Mouse (Mus musculus) ES-E14 (cell line): ENCODE measurements around the gene Tfap2e. TPM values are rescaled to one million over a fixed set of nuclear protein-coding genes. Genes with fewer than 3 reads are reported as not detected.

Source experiments
- DNase-seq: peaks from one replicate; pipeline ENCODE4 v3.0.0-alpha.2; 2013; ENCODE audit warnings: low read depth, low spot score
- H3K27ac ChIP-seq: 2 replicates; pipeline ENCODE4 v1.5.1; 2012; ENCODE audit warnings: low read depth, mild to moderate bottlenecking, low read length, moderate library complexity, mixed read lengths; ENCODE audit not compliant: poor library complexity, insufficient read depth, severe bottlenecking
- H3K36me3 ChIP-seq: 2 replicates; pipeline ENCODE4 v1.6.1; 2012; ENCODE audit warnings: mild to moderate bottlenecking, low read length, moderate library complexity, mixed read lengths; ENCODE audit not compliant: control insufficient read depth, poor library complexity, insufficient read depth, severe bottlenecking
- H3K4me1 ChIP-seq, 2 experiments: fragments of 150-350 bp in 1 of 2; sonication (generic) in 1 of 2; 2 replicates each; pipeline ENCODE4 v1.6.1; 2012; ENCODE audit warnings: low read length in 2 of 2, mild to moderate bottlenecking in 1 of 2, mixed read lengths in 1 of 2; ENCODE audit not compliant: control insufficient read depth in 2 of 2, insufficient read depth in 2 of 2, poor library complexity in 1 of 2
- H3K4me3 ChIP-seq, 2 experiments: fragments of 150-350 bp in 1 of 2; sonication (generic) in 1 of 2; 2 replicates each; pipeline ENCODE4 v1.5.1; 2012; ENCODE audit warnings: low read length in 2 of 2, low read depth in 1 of 2, mild to moderate bottlenecking in 1 of 2, mixed read lengths in 1 of 2; ENCODE audit not compliant: insufficient read depth in 1 of 2, poor library complexity in 1 of 2, severe bottlenecking in 1 of 2
- H3K9ac ChIP-seq: 2 replicates; pipeline ENCODE4 v1.6.1; 2012; ENCODE audit warnings: low read depth, mild to moderate bottlenecking, low read length, mixed read lengths; ENCODE audit not compliant: poor library complexity, insufficient read depth, severe bottlenecking
- H3K9me3 ChIP-seq: fragments of 150-350 bp; sonication (generic); 2 replicates; pipeline ENCODE4 v1.6.1; 2012; ENCODE audit warnings: low read depth, mild to moderate bottlenecking, low read length; ENCODE audit not compliant: control insufficient read depth, insufficient read depth
- CHD2 ChIP-seq: IDR thresholded peaks from 2 replicates; pipeline ENCODE4 v1.6.1; 2014; ENCODE audit warnings: mild to moderate bottlenecking, low read depth, low read length, inconsistent platforms
- HCFC1 ChIP-seq: IDR thresholded peaks from 2 replicates; pipeline ENCODE4 v1.6.1; 2012; ENCODE audit warnings: low read length, inconsistent platforms, borderline replicate concordance; ENCODE audit not compliant: insufficient read depth
- MAFK ChIP-seq: IDR thresholded peaks from 2 replicates; pipeline ENCODE4 v1.6.1; 2014; ENCODE audit warnings: mild to moderate bottlenecking, low read depth, low read length, inconsistent platforms; ENCODE audit not compliant: insufficient read depth
- ZC3H11A ChIP-seq: IDR thresholded peaks from 2 replicates; pipeline ENCODE4 v1.6.1; 2012; ENCODE audit warnings: low read depth, mild to moderate bottlenecking, inconsistent platforms, low read length, borderline replicate concordance
- ZNF384 ChIP-seq: IDR thresholded peaks from 2 replicates; pipeline ENCODE4 v1.6.1; 2012; ENCODE audit warnings: low read depth, low read length, inconsistent platforms
- in situ Hi-C, 2 experiments: fragments of 600-800 bp; cut with MboI; formaldehyde crosslinking; loops; one replicate each; pipeline ENCODE4 v1.15.1; 2025; ENCODE audit warnings: low sequenced_read_pairs in 2 of 2, inconsistent platforms in 1 of 2; ENCODE audit not compliant: unreplicated experiment in 2 of 2
- total RNA-seq: library from RNA; depleted of rRNA; stranded (reverse); fragments of 300-350 nt; gene quantifications from 2 replicates; pipeline ENCODE4 v1.2.3, GENCODE M21; 2012; rRNA removed

The Tfap2e gene
- 0.49 and 1.1 TPM in 2 replicates for total RNA-seq

DNA sequence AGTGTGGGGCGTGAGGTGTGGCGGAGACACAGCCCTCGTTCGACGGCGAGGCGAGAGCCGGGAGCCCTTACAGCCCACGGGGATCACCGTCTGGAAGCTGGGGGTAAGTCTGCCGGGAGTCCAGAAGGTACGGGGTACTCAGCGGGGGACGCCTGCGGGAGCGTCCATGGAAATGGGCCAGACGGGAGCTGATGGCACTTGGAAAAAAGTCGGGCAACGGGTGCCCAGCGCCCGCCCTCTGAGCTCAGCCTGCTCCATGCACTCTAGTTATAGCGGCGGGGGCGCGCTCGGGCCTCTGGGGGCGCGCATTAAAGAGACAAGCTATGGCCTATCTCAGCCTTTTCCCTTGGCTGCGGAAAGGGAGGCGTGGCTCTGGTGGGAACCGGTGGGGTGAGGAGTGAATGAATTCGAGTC, at the start of gene Tfap2e:
Gene Tfap2e, minus strand, starts transcription at position 240 of the 414 bp plus-strand sequence.
- H3K9me3 ChIP-seq: no peaks in the 10 kb centered on the region
- H3K4me3 ChIP-seq: peak within 1 kb of the TSS; percentile 49
- DNase-seq: no peak
- TF ChIP-seq MAFK (no peak), CHD2 (no peak), ZNF384 (no peak), ZC3H11A (no peak), HCFC1 (no peak)
- in situ Hi-C loops: loop anchor here in 1 of 2 experiments (10.0 kb wide), 1 partner anchor 131 kb away; the partner anchor contains the start of gene 5730409E04Rik
- H3K27ac ChIP-seq: no peak within 1 kb of the TSS
- H3K36me3 ChIP-seq: no peaks in the 10 kb centered on the region
- H3K9ac ChIP-seq: 0 out of 2 replicates have a peak within 1 kb of the TSS, but pooled peaks have one; percentile 17
- H3K4me1 ChIP-seq: peaks cover 3 to 9% of the 10 kb centered on the region in 2 experiments; a peak in 3 of 4 replicates

- Histone ChIP-seq H3K4me3 (no peak overlapping the region), H3K4me1 (no peaks in the 10 kb centered on the region), H3K9me3 (no peaks in the 10 kb centered on the region), H3K27ac (no peak overlapping the region), H3K9ac (no peak overlapping the region), H3K36me3 (no peaks in the 10 kb centered on the region)
- DNase-seq: no peak
- TF ChIP-seq ZC3H11A (no peak), MAFK (no peak), ZNF384 (no peak), CHD2 (no peak), HCFC1 (no peak)
- in situ Hi-C loops: no loop called here
Measured at GRCm38 (mm10) chr4:126782996-126783395, 47.0 kb upstream of the Tfap2e start.

DNA sequence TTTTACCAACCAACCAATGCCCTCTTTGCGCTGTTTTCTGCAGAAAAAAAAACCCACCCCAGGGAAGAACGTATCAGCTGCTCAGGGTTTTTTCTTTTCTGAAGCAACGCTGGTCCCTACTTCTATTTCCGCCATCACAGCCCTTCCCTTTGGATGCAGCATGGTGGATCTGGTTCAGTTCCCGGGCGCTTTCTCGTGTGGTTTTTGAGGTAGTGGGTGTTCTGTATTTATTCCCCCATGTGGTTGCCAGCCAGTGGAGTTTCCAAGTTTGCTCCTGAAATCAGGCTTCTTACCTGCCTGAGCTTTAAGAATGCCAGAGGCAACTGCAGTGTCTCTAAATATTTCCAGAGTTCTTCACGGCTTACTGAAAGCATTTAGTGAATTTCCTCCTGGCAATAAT, 46.5 kb upstream of the Tfap2e start:
- Histone ChIP-seq H3K9me3 (no peaks in the 10 kb centered on the region), H3K27ac (no peak overlapping the region), H3K4me3 (no peak overlapping the region), H3K9ac (no peak overlapping the region), H3K36me3 (no peaks in the 10 kb centered on the region), H3K4me1 (no peaks in the 10 kb centered on the region)
- in situ Hi-C loops: no loop called here
- TF ChIP-seq MAFK: no peak
- TF ChIP-seq ZC3H11A: no peak
- TF ChIP-seq HCFC1: no peak
- no peak for TF ChIP-seq ZNF384
- TF ChIP-seq CHD2: no peak
- no peak for DNase-seq

DNA sequence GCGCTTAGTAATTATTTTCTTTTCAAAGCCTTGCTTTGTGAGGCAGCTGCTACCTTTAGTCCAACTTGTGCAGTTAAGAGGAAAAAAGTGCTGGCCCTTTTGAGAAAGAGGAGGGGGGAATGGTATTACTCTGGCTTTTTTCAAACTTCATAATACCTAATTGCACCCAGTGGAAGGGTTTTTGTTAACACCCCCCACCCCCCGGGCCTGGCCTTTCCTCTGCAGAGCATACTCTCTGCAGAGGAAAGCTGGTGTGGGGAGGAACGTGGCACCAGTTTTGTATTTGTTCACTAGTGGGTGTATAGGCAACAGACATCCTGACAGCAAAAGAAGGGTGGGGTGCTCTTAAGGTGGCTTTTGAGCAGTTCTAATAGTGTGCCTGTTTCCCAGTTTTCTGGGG, 45.8 kb upstream of the Tfap2e start:
- no peak for DNase-seq
- Histone ChIP-seq H3K4me3 (no peak overlapping the region), H3K9ac (no peak overlapping the region), H3K27ac (no peak overlapping the region), H3K9me3 (no peaks in the 10 kb centered on the region), H3K36me3 (no peaks in the 10 kb centered on the region), H3K4me1 (no peaks in the 10 kb centered on the region)
- TF ChIP-seq HCFC1: no peak
- in situ Hi-C loops: no loop called here
